Mouse (Mus musculus) hindbrain, postnatal 0 days (tissue): Measurements from ENCODE around the gene Tbc1d22a. TPM values are rescaled to one million over a fixed set of nuclear protein-coding genes. Genes with fewer than 3 reads are reported as not detected.

Experiments
- ATAC-seq: fragments of 200-750 bp; cut with Nextera tagmentation; 2 replicates; pipeline ENCODE4 v1.8.0; 2017; ENCODE audit warnings: mild to moderate bottlenecking, moderate TSS enrichment, moderate library complexity
- DNase-seq: peaks from one replicate; pipeline ENCODE4 v3.0.0-alpha.2; 2015; ENCODE audit warnings: low spot score
- H3K27ac ChIP-seq: fragments of 300-500 bp; sonication (generic); 2 replicates; pipeline ENCODE4 v1.5.1; 2014; ENCODE audit warnings: mild to moderate bottlenecking
- H3K27me3 ChIP-seq: fragments of 300-500 bp; sonication (generic); 2 replicates; pipeline ENCODE4 v1.6.1; 2014; ENCODE audit warnings: low read length, mixed read lengths; ENCODE audit not compliant: insufficient read depth
- H3K36me3 ChIP-seq: fragments of 300-500 bp; sonication (generic); 2 replicates; pipeline ENCODE4 v1.6.1; 2014; ENCODE audit warnings: low read length, mixed read lengths; ENCODE audit not compliant: insufficient read depth
- H3K4me1 ChIP-seq: fragments of 300-500 bp; sonication (generic); 2 replicates; pipeline ENCODE4 v1.6.1; 2014; ENCODE audit warnings: antibody characterized with exemption, low read length, mixed read lengths; ENCODE audit not compliant: insufficient read depth
- H3K4me2 ChIP-seq: fragments of 300-500 bp; sonication (generic); 2 replicates; pipeline ENCODE4 v1.6.1; 2014; ENCODE audit warnings: low read depth, mild to moderate bottlenecking, low read length, moderate library complexity, mixed read lengths
- H3K4me3 ChIP-seq: fragments of 300-500 bp; sonication (generic); 2 replicates; pipeline ENCODE4 v1.5.1; 2014; ENCODE audit warnings: low read length
- H3K9ac ChIP-seq: fragments of 300-500 bp; sonication (generic); replicated peaks from 2 replicates; pipeline ENCODE4 v1.6.1; 2014; ENCODE audit warnings: mild to moderate bottlenecking, low read length, moderate library complexity, mixed read lengths
- H3K9me3 ChIP-seq: fragments of 300-500 bp; sonication (generic); 2 replicates; pipeline ENCODE4 v1.6.1; 2016; ENCODE audit warnings: low read length, mixed read lengths
- CTCF ChIP-seq: IDR thresholded peaks from 2 replicates; pipeline ENCODE4 v1.5.1; 2016; ENCODE audit warnings: antibody characterized with exemption, control low read depth, low read depth
- WGBS: fragments of 180-500 bp; shearing (Covaris S2); extraction: QIAGEN DNeasy Blood & Tissue Kit; methylation state at CpG from one replicate; pipeline ENCODE4 v1.1.7; 2014; 5-methylcytosine and 5-hydroxymethylcytosine counted together
- polyA plus RNA-seq: library from polyadenylated mRNA; unstranded; fragments of >200 nt; fragmentation: Nextera tagmentation; extraction: Ambion mirVana; gene quantifications from 2 replicates; pipeline ENCODE4 v1.2.1, GENCODE M21; 2015
- total RNA-seq: library from RNA; depleted of rRNA; stranded (reverse); fragments of >200 nt; gene quantifications from 2 replicates; pipeline ENCODE4 v1.2.3, GENCODE M21; 2014

Tbc1d22a gene
- total and polyA plus RNA-seq, 2 experiments from 2014 or later, result 13.6 to 26.2 TPM

DNA sequence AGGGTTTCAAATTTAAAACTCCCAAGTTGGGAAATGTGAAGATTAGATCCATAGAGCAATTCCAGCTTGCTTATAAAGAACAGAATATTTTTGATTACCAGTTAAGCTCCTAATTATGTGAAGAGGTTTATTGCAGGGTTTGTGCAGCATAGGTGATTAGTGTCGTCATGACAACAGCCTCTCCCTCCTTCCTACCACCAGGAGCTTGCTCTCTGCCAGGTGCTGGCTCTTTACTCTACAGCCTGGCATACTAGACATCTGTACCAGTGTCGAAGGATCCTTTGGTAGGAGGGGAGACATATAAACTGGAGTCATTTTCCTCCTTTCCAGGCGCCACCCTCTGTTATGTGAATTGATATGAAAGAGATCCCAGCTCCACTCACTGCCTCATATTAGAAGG, 132.3 kb downstream of the Tbc1d22a start:
- Histone ChIP-seq H3K36me3 (no peaks in the 10 kb centered on the region), H3K4me2 (no peak overlapping the region), H3K9me3 (no peaks in the 10 kb centered on the region), H3K4me1 (peaks cover 8% of the 10 kb centered on the region; the same call in 1 of the 2 replicates), H3K4me3 (no peak overlapping the region), H3K27ac (0 out of 2 replicates have a peak overlapping the region, but pooled peaks have one; percentile 11), H3K27me3 (no peaks in the 10 kb centered on the region), H3K9ac (no peak overlapping the region)
- 48% methylated on average over 3 of the region's 3 CpGs for WGBS
- ATAC-seq, result peak; percentile 63; the same call in 1 of the 2 replicates
- peak; percentile 61 for DNase-seq
- 0 out of 2 replicates have a peak, but pooled peaks have one; percentile 9 for TF ChIP-seq CTCF

DNA sequence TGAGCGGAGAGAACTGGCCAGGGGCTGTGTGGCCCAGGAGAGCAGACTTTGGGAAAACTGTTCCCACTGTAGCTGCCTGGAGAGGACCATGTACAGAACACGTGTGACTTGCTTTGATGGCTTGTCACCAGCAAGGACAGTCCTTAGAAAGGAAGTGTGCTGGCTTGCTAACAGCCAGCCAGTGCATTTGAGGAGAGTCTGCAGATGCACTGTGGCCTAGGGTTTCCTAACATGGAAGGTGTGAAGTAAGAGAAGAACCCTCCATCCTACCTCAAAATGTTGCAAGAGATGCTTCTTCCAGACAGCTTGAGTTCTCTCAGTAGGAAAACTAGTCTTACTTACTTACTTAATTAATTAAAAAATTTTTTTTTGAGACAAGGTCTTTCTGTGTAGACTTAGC, 140.7 kb downstream of the Tbc1d22a start:
- H3K27me3 ChIP-seq, result no peaks in the 10 kb centered on the region
- H3K36me3 ChIP-seq, result no peaks in the 10 kb centered on the region
- H3K4me3 ChIP-seq, result no peak overlapping the region
- no peak overlapping the region for H3K4me2 ChIP-seq
- DNase-seq (no peak), ATAC-seq (no peak)
- TF ChIP-seq CTCF, result no peak
- no peaks in the 10 kb centered on the region for H3K4me1 ChIP-seq
- no peak overlapping the region for H3K9ac ChIP-seq
- H3K9me3 ChIP-seq, result no peaks in the 10 kb centered on the region
- no peak overlapping the region for H3K27ac ChIP-seq
- 85% methylated on average over 2 of the region's 2 CpGs for WGBS

DNA sequence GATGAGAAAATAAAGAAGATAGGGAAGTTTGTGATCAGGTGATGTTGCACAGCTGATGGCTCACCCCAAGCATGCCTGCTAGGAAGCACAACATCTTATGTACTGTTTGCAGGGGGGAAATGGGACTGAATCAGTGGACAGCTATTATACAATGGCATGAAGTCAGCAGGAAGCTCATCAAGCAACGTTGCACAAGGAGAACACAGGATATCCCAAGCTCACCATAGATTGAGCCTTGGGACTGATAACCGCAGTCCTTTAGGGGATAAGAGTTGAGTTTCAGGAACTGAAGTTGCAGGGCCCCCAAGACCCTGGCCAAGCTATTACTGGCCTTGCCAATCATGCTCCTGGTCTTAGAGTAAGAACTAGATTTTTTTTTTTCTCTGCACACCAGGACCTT, 141.6 kb downstream of the Tbc1d22a start:
- Histone ChIP-seq H3K27me3 (no peaks in the 10 kb centered on the region), H3K36me3 (no peaks in the 10 kb centered on the region), H3K4me3 (no peak overlapping the region), H3K27ac (no peak overlapping the region), H3K4me1 (no peaks in the 10 kb centered on the region), H3K4me2 (no peak overlapping the region), H3K9ac (no peak overlapping the region), H3K9me3 (no peaks in the 10 kb centered on the region)
- no peak for ATAC-seq
- no peak for TF ChIP-seq CTCF
- WGBS, result 80% methylated on average over 2 of the region's 2 CpGs
- DNase-seq, result no peak

DNA sequence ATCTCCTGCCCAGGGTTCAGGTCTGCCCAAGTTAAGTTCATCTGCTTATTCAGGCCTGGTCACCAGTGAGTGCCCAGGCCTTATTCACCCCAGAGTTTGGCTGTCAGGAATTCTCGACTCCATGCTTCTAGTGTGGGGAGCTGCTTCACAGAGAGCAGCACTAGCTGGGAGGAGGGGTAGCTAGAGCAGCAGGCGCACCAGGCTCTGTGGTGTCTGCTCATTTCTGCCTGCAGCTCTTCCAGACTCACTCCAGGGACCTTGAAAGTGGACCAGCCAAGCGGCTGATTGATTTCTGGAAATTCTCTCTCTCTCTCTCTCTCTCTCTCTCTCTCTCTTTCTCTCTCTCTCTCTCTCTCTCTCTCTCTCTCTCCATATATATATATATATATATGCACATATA, 146.1 kb downstream of the Tbc1d22a start:
- Histone ChIP-seq H3K36me3 (no peaks in the 10 kb centered on the region), H3K27ac (no peak overlapping the region), H3K9ac (no peak overlapping the region), H3K27me3 (no peaks in the 10 kb centered on the region), H3K4me1 (peaks cover 25% of the 10 kb centered on the region), H3K9me3 (no peaks in the 10 kb centered on the region), H3K4me2 (no peak overlapping the region), H3K4me3 (no peak overlapping the region)
- DNase-seq (no peak), ATAC-seq (no peak)
- no peak for TF ChIP-seq CTCF
- WGBS, result 50% methylated on average over 3 of the region's 3 CpGs

DNA sequence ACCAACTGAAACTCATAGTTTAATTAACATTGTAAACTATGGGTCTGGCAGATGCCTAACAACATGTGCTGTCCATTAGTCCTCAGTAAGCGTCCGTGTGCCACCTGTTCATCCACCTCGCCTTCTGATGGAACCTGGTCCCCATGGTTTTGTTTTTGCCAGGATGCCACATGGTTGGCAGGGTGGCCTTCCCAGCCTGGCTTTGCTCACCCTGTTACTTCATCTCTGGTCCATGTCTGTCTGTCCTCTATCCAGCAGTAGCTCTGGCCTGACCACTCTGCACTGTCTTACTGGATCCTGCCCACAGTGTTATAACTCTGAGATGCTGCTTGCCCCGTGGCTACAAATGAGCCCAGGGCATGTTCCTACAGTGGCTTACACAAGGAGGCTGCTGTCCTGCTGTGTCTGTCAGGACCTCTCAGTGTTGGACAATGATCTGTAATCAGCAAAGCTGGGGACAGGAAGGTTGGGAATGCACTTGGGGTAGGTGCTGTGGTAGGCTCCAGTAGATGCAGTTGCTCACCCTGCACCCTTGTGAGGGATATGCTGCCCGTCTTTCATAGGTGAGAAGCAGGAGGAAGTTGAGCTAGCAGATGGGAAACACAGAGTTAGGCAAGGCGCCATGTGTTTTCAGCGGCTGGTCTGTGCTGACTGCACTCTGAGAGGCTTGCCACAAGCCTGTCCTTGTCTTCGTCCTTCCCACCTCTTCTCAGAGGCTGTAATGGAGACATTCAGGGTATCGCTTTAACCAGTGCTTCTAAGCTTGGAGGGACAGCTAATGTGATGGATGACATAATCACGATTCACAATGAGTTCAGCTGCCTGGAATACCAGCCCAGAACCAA, 148.3 kb downstream of the Tbc1d22a start:
- no peak overlapping the region for H3K4me2 ChIP-seq
- no peaks in the 10 kb centered on the region for H3K27me3 ChIP-seq
- 54% methylated on average over 10 of the region's 10 CpGs for WGBS
- DNase-seq (peak; percentile 47), ATAC-seq (peak; percentile 63)
- H3K36me3 ChIP-seq, result no peaks in the 10 kb centered on the region
- no peak overlapping the region for H3K4me3 ChIP-seq
- TF ChIP-seq CTCF, result no peak
- H3K9me3 ChIP-seq, result no peaks in the 10 kb centered on the region
- H3K27ac ChIP-seq, result peak overlapping the region; percentile 1; the same call in 1 of the 2 replicates
- no peak overlapping the region for H3K9ac ChIP-seq
- H3K4me1 ChIP-seq, result peaks cover 35% of the 10 kb centered on the region

DNA sequence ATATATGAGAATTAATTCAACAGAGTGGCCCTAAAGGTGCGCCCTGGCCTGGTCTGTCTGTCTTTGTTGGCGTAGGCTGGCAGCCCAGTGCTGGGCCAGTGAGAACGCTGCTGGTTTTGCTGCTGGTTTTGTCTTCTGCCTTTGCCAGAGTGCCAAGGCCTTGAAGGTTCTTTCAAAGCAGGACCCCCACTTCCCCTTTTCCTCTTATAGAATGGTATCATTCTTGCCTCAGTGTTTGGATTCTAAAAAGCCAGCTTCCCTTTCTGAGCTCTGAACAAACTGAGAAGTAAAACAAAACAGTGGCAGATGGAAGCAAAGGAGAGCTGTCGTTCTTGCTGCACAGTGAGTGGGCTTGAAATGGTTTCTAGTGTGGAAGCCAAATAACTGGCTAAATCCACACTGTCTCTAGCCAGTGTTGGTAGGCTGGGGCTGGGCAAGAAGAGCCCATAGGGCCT, 149.6 kb downstream of the Tbc1d22a start:
- peak overlapping the region; percentile 52 for H3K27ac ChIP-seq
- no peaks in the 10 kb centered on the region for H3K36me3 ChIP-seq
- peaks cover 40% of the 10 kb centered on the region for H3K4me1 ChIP-seq
- H3K9ac ChIP-seq, result no peak overlapping the region
- no peak overlapping the region for H3K4me2 ChIP-seq
- no peak overlapping the region for H3K4me3 ChIP-seq
- ATAC-seq, result no peak
- 60% methylated on average over 4 of the region's 4 CpGs for WGBS
- H3K9me3 ChIP-seq, result no peaks in the 10 kb centered on the region
- H3K27me3 ChIP-seq, result no peaks in the 10 kb centered on the region
- peak; percentile 20 for DNase-seq
- TF ChIP-seq CTCF, result no peak
